Mouse (Mus musculus) megakaryocyte, embryonic 14.5 days (primary cell): ENCODE measurements at regions not wholly inside any gene's neighbourhood (a gene's known extent, or its start where the extent isn't known, plus 50 kb on each side); places are given as distances from the start of the nearest gene placed in this dataset.

Source experiments
- FLI1 ChIP-seq: IDR thresholded peaks from 2 replicates; pipeline ENCODE4 v1.6.1; 2012; ENCODE audit warnings: low read length, inconsistent platforms, mixed read lengths
- GATA1 ChIP-seq: IDR thresholded peaks from 3 replicates; pipeline ENCODE4 v1.6.1; 2012; ENCODE audit warnings: mixed read lengths, low read length, inconsistent platforms, borderline replicate concordance

DNA sequence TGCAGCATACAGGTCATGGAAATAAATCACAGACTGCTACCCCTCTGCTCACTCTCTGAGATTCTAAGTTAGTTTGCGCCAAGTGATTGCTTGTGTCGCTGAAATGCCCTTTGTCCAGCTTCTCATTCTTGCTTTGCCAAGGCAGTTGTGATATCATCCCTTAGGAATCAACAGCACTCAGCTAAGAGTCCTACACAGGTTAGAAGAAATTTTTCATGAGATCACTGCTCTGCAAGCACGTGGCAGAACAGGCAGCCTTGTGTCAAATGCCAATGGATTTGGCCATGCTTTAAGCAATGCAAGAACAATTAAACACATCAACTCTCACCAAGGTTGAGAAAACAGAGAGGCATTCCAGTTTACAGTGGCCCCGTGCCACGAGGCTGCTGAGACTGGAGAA, 1829.0 kb upstream of the 5930422O12Rik start:
- TF ChIP-seq GATA1: no peak
- TF ChIP-seq FLI1: no peak
